Mouse (Mus musculus) liver, adult 2 months (tissue): Measurements from ENCODE around the gene Senp8. TPM values are rescaled to one million over a fixed set of nuclear protein-coding genes. Genes with fewer than 3 reads are reported as not detected.

ENCODE experiments used
- DNase-seq: peaks from one replicate; pipeline ENCODE4 v3.0.0-alpha.2; 2011; ENCODE audit warnings: low read depth, low spot score; ENCODE audit errors: extremely low read depth
- H3K27ac ChIP-seq: fragments of 200-500 bp; replicated peaks from 2 replicates; pipeline ENCODE4 v1.5.1; 2012; ENCODE audit warnings: low read depth, mild to moderate bottlenecking, control low read depth, inconsistent platforms, low read length; ENCODE audit not compliant: insufficient read depth
- H3K27me3 ChIP-seq: fragments of 200-500 bp; 2 replicates; pipeline ENCODE4 v1.6.1; 2012; ENCODE audit warnings: mild to moderate bottlenecking, moderate library complexity, low read length, inconsistent platforms; ENCODE audit not compliant: control insufficient read depth, insufficient read depth
- H3K36me3 ChIP-seq: fragments of 200-500 bp; 2 replicates; pipeline ENCODE4 v1.6.1; 2012; ENCODE audit warnings: low read length, inconsistent platforms; ENCODE audit not compliant: control insufficient read depth, insufficient read depth
- H3K4me1 ChIP-seq: fragments of 200-500 bp; 2 replicates; pipeline ENCODE4 v1.6.1; 2011; ENCODE audit warnings: low read length; ENCODE audit not compliant: control insufficient read depth, insufficient read depth
- H3K4me3 ChIP-seq: fragments of 200-500 bp; 2 replicates; pipeline ENCODE4 v1.5.1; 2011; ENCODE audit warnings: low read depth, mild to moderate bottlenecking, control low read depth, low read length, moderate library complexity; ENCODE audit not compliant: insufficient read depth
- H3K79me2 ChIP-seq: fragments of 200-500 bp; 2 replicates; pipeline ENCODE4 v1.6.1; 2012; ENCODE audit warnings: inconsistent platforms, mild to moderate bottlenecking, low read length, moderate library complexity; ENCODE audit not compliant: control insufficient read depth, insufficient read depth
- H3K9ac ChIP-seq: fragments of 200-500 bp; 2 replicates; pipeline ENCODE4 v1.6.1; 2012; ENCODE audit warnings: low read depth, mild to moderate bottlenecking, control low read depth, inconsistent platforms, low read length
- CTCF ChIP-seq: fragments of 200-500 bp; IDR thresholded peaks from 2 replicates; pipeline ENCODE4 v1.5.1; 2011; ENCODE audit warnings: low read depth, low read length, control low read depth
- POLR2A ChIP-seq: fragments of 200-500 bp; IDR thresholded peaks from 2 replicates; pipeline ENCODE4 v1.6.1; 2011; ENCODE audit warnings: low read length, control low read depth; ENCODE audit not compliant: insufficient read depth; ENCODE audit errors: extremely low read depth
- WGBS: fragments of 180-500 bp; shearing (Covaris S2); methylation state at CpG from one replicate; pipeline ENCODE4 v1.1.7; 2018; 5-methylcytosine and 5-hydroxymethylcytosine counted together
- polyA plus RNA-seq: library from polyadenylated mRNA; depleted of rRNA; stranded (reverse); fragments of >200 nt; gene quantifications from 2 replicates; pipeline ENCODE4 v1.2.3, GENCODE M21; 2012
- total RNA-seq: library from RNA; depleted of rRNA; stranded (reverse); fragments of >200 nt; gene quantifications from 2 replicates; pipeline ENCODE4 v1.2.3, GENCODE M21; 2014

Gene Senp8
- total and polyA plus RNA-seq, 2 experiments: 1.2 to 2.5 TPM

DNA sequence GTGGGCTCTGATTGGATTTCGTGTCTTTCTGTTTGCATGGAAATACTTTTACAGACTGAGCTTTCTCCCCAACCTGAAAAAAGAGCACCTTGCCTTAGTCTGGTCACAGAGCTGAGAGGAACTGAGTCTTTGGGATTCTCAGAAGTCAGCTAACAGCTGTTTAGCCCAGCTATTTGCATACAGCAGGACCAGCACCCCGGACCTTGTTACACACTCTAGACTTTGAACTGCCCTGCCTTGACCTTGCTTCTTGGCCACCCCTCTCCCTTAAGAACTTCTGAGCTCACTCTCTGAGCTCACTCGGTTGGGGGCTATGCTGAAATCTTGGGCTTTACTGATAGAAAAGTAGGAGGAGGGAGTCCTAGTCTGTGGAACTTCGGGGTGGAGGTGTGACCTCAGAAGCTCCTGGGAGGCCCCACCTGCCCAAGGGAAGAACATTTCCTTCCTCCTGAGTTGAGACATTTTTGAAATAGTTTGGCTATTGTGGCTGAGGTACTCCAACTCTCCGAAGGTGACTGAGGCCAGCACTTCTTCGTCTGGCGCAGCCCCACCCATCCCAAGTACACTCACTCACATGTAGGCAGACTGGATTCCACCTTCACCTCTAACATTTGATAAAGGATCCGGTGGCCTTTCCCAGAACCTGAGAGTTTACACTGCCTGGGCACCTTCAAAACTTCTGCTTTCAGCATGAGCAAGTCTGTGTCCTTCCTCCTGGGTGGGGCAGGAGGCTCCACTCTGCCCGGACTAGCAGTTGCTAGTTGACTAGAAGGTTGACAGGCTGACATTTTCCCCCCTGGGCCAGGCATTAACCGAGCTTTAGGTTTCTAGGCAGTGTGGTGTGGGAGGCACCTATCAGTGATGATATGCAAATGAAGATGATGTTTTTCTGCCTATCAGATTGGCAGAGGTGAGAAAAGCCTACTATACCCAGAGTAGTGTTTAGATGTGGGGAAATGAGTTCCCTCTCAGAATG lies 43.4 kb downstream of the Senp8 start:
- Histone ChIP-seq H3K4me3 (no peak overlapping the region), H3K4me1 (no peaks in the 10 kb centered on the region), H3K27ac (no peak overlapping the region), H3K27me3 (peaks cover 3% of the 10 kb centered on the region), H3K9ac (no peak overlapping the region), H3K36me3 (no peaks in the 10 kb centered on the region), H3K79me2 (no peaks in the 10 kb centered on the region)
- TF ChIP-seq POLR2A (no peak), CTCF (no peak)
- DNase-seq: no peak
- 53% methylated on average over 10 of the region's 10 CpGs for WGBS

DNA sequence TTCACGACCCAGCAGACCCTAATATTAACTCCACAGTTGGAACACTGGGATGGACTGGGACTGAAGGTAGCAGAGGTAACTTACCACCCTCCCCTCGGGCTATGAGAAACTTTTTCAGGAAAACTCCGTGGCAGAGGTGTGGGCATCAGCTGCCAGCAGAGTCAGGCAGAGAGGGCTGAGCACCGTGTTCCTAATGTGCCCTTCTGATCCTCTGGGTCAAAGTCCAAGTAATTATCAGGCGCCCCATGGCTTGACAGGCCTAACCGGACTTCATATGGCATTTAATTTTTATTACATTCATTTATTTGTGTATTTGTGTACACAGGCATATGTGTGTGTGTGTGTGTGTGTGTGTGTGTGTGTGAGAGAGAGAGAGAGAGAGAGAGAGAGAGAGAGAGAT lies 47.4 kb downstream of the Senp8 start:
- H3K27ac ChIP-seq: no peak overlapping the region
- DNase-seq: no peak
- no peak for TF ChIP-seq POLR2A
- TF ChIP-seq CTCF: no peak
- H3K4me1 ChIP-seq: no peaks in the 10 kb centered on the region
- H3K9ac ChIP-seq: no peak overlapping the region
- no peaks in the 10 kb centered on the region for H3K36me3 ChIP-seq
- H3K79me2 ChIP-seq: no peaks in the 10 kb centered on the region
- WGBS: 58% methylated on average over 6 of the region's 6 CpGs
- peaks cover 3% of the 10 kb centered on the region for H3K27me3 ChIP-seq
- H3K4me3 ChIP-seq: no peak overlapping the region

DNA sequence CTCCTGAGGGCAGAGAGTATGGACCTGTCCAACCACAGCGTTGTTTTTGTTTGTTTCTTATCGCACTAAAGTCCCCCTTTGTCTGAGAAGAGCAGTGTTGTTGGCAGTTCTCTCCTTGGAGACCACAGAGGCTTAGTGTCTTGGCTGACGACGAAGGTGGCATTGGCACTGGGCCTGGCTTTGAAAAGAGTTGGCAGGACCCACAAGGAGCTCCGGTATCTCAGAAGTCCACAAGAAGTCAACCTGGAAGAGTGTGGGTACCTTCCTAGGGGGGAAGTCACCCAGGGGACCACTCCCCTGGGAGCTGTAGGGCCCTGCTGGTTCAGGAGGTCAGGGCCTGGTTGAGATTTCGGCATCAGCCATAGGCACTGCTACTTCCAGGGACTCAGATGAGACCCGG lies 49.4 kb downstream of the Senp8 start:
- Histone ChIP-seq H3K9ac (no peak overlapping the region), H3K36me3 (no peaks in the 10 kb centered on the region), H3K4me1 (no peaks in the 10 kb centered on the region), H3K27me3 (no peaks in the 10 kb centered on the region), H3K27ac (no peak overlapping the region), H3K79me2 (no peaks in the 10 kb centered on the region), H3K4me3 (no peak overlapping the region)
- TF ChIP-seq CTCF (no peak), POLR2A (no peak)
- no peak for DNase-seq
- 85% methylated on average over 7 of the region's 7 CpGs for WGBS

DNA sequence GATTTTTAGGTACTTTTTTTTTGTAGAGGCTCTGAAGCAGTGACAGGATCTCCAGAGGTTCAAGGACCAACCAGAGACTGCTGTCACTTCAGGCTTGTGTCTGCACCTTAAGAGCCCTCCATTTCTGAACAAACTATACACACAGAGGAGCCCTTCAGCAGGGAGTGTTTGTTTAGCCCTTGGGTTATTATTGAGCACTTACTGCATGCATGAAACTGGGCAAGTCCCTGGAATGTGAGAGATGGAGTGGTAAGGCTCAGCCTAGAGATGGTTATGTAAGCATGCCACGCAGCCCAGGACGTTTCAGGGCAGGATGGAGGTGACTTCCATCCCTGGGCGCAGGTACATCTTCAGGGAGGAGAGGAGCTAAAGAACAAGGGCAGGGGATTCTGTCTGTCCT lies 54.1 kb downstream of the Senp8 start:
- DNase-seq: no peak
- WGBS: 68% methylated on average over 3 of the region's 3 CpGs

DNA sequence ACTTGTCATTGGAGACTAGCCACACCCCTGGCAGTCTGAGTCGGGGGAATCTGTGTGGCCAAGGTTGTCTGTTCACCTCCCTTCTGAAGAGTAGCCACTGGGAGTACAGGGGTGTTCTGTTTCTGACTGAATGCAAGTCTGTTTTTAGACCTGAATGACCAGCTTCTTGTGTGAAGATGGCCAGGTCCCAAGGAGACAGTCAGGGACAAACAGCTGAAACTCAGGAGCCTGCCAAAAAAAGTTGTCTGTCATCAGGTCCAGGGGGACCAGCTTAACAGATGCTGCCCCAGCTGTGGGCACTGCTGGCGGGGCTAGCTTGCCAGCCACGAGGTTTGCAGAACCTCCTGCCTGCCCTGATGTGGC lies 55.1 kb downstream of the Senp8 start:
- no peak overlapping the region for H3K4me3 ChIP-seq
- TF ChIP-seq CTCF (no peak), POLR2A (no peak)
- H3K4me1 ChIP-seq: no peaks in the 10 kb centered on the region
- 46% methylated on average over 3 of the region's 3 CpGs for WGBS
- H3K9ac ChIP-seq: no peak overlapping the region
- no peaks in the 10 kb centered on the region; the same call in 1 of the 2 replicates for H3K27me3 ChIP-seq
- no peaks in the 10 kb centered on the region for H3K79me2 ChIP-seq
- no peak overlapping the region for H3K27ac ChIP-seq
- no peak for DNase-seq
- H3K36me3 ChIP-seq: no peaks in the 10 kb centered on the region

More for the DNA sequence above, 54.1 kb downstream of the Senp8 start:
- Histone ChIP-seq H3K4me1 (no peaks in the 10 kb centered on the region), H3K36me3 (no peaks in the 10 kb centered on the region), H3K79me2 (no peaks in the 10 kb centered on the region), H3K27ac (no peak overlapping the region), H3K27me3 (no peaks in the 10 kb centered on the region; the same call in 1 of the 2 replicates), H3K9ac (no peak overlapping the region), H3K4me3 (no peak overlapping the region)
- TF ChIP-seq CTCF: no peak
